Mouse (Mus musculus) CH12.LX (cell line): ENCODE data around the gene Iqschfp.

Experiments
- CTCF ChIP-seq, 2 experiments: IDR thresholded peaks in 1 of 2; conservative IDR thresholded peaks in 1 of 2; 2 replicates each; pipeline ENCODE4 v1.5.1; 2011 to 2012; ENCODE audit warnings: low read depth in 2 of 2, low read length in 2 of 2, improper control_type of control experiment in 1 of 2, inconsistent platforms in 1 of 2, mild to moderate bottlenecking in 1 of 2, moderate library complexity in 1 of 2
- JUN ChIP-seq: IDR thresholded peaks from 2 replicates; pipeline ENCODE4 v1.6.1; 2011; ENCODE audit warnings: low read depth, mild to moderate bottlenecking, low read length, improper control_type of control experiment, moderate library complexity; ENCODE audit not compliant: insufficient read depth
- JUND ChIP-seq: conservative IDR thresholded peaks from 2 replicates; pipeline ENCODE4 v1.6.1; 2011; ENCODE audit warnings: low read depth, low read length, improper control_type of control experiment
- MAX ChIP-seq: IDR thresholded peaks from 2 replicates; pipeline ENCODE4 v1.6.1; 2011; ENCODE audit warnings: low read length, improper control_type of control experiment
- MAZ ChIP-seq: IDR thresholded peaks from 2 replicates; pipeline ENCODE4 v1.6.1; 2012; ENCODE audit warnings: low read depth, mild to moderate bottlenecking, inconsistent platforms, low read length, improper control_type of control experiment, moderate library complexity
- MEF2A ChIP-seq: IDR thresholded peaks from 2 replicates; pipeline ENCODE4 v1.6.1; 2014; ENCODE audit warnings: low read depth, mild to moderate bottlenecking, inconsistent platforms, low read length, improper control_type of control experiment, borderline replicate concordance
- MXI1 ChIP-seq: IDR thresholded peaks from 2 replicates; pipeline ENCODE4 v1.6.1; 2011; ENCODE audit warnings: mild to moderate bottlenecking, low read depth, low read length, improper control_type of control experiment
- POLR2A ChIP-seq: IDR thresholded peaks from 2 replicates; pipeline ENCODE4 v1.6.1; 2011; ENCODE audit warnings: low read depth, mild to moderate bottlenecking, improper control_type of control experiment, low read length
- TBP ChIP-seq: conservative IDR thresholded peaks from 2 replicates; pipeline ENCODE4 v1.6.1; 2011; ENCODE audit warnings: low read depth, low read length, improper control_type of control experiment
- TCF12 ChIP-seq: IDR thresholded peaks from 2 replicates; pipeline ENCODE4 v1.6.1; 2014; ENCODE audit warnings: low read depth, mild to moderate bottlenecking, inconsistent platforms, low read length, improper control_type of control experiment
- ZC3H11A ChIP-seq: IDR thresholded peaks from 2 replicates; pipeline ENCODE4 v1.6.1; 2012; ENCODE audit warnings: low read depth, mild to moderate bottlenecking, inconsistent platforms, low read length, improper control_type of control experiment
- ZNF384 ChIP-seq: IDR thresholded peaks from 2 replicates; pipeline ENCODE4 v1.6.1; 2012; ENCODE audit warnings: low read depth, low read length, improper control_type of control experiment, inconsistent platforms

DNA sequence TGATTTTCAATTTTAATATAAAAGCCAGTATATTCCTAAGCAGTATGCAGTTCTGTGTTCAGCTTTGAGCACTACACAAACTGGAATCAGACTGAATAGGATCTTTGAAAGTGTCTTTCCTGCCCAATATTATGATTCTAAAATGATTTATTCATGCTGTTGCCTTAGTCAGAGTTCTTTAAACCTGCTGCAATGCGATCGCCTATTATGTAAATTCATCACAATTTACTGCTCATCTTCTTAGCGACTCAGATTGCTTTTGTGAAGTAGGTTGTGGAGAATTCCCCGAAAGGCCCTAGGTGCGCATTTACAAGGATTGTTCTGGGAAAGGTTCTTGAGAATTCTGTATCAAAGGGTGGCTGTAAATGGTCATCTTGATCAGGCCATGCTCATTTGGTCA, 39.6 kb upstream of the Iqschfp start:
- TF ChIP-seq MAZ (no peak), TCF12 (no peak), MEF2A (no peak), POLR2A (no peak), CTCF (conservative IDR thresholded peaks at IDR 0.05 in 1 of 2, IDR thresholded peaks at IDR 0.05 in 1 of 2; ENCODE audit: low read depth in 2 of 2, low read length in 2 of 2) (no peak), TBP (no peak), ZC3H11A (no peak), JUN (no peak), ZNF384 (no peak), MXI1 (no peak), MAX (no peak), JUND (no peak)
